Mouse (Mus musculus) erythroblast, adult 5-6 weeks (primary cell): ENCODE data around the gene Clk2. TPM values are rescaled to one million over a fixed set of nuclear protein-coding genes. Genes with fewer than 3 reads are reported as not detected.

Source experiments
- ATAC-seq: replicated peaks from 2 replicates; pipeline ENCODE4 v1.8.0; 2016; ENCODE audit warnings: moderate number of reproducible peaks, mild to moderate bottlenecking, moderate TSS enrichment, inconsistent platforms; ENCODE audit not compliant: poor library complexity, low FRiP score, severe bottlenecking
- total RNA-seq, 2 experiments: library from RNA; stranded (forward) in 1 of 2; stranded (reverse) in 1 of 2; fragments of 150-400 nt in 1 of 2; fragments of 200-764, 138-1000 nt in 1 of 2; gene quantifications; 2 replicates each; pipeline versions ENCODE4 v1.2.3 to v1.2.4; 2015 to 2017; ENCODE audit warnings: low replicate concordance in 2 of 2

Clk2 gene
- total RNA-seq, 2 experiments from 2014 or later: 24.4 to 37.9 TPM

GRCm38 (mm10) chr3:89183959-89184315 lies 19.3 kb downstream of the Clk2 start:
- ATAC-seq: no peak

DNA sequence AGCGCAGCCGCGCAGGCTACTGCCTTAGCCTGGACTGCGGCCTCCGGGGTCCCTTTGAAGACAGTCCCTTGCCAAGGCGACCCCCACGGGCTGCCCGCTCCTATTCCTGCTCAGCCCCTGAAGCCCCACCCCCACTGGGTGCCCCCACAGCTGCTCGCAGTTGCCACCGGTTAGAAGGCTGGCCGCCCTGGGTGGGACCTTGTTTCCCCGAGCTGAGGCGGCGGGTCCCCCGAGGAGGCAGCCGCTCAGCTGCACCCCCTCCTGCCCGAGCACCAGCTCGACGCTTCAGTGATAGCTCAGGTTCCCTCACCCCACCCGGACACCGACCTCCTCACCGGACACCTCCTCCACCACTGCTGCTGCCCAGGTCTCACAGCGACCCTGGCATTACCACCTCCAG lies 22.6 kb downstream of the Clk2 start:
- no peak for ATAC-seq

GRCm38 (mm10) chr3:89187690-89188477 lies 23.3 kb downstream of the Clk2 start:
- no peak for ATAC-seq

DNA sequence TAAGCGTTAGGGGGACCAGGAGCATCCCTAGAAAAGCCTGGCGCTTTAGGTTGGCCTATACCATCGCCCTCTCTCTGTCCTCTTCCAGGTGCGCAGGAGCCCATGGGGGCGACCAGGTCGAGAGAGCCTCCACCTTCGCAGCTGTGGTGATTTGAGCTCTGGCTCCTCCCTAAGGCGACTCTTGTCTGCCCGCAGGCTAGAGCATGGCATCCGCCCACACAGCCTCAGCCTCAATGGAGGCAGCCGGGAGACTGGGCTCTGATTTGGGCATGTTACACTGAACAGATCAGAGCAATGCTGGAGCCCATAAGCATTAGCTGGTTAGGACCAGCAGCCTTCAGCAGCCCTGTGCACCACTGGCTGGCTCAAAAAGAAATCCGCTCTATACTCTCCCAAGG lies 23.9 kb downstream of the Clk2 start:
- no peak for ATAC-seq

DNA sequence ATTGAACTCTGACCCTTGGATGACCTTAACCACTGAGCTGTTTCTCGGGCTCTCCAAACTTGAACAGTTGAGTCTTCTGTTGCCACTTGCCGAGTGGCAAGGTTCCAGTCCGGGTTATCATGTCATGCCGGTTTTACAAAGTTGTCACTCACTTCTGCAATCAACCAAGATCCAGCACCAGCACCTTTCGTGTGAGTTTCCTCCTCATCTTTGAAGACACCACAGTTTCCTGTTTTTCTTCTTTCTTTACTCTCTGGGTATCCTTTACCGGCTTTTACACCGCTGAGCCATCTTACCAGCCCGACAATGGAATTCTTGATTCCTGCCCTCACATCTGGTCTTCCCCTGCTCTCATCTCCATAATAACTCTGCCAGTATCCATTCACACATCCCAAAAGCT lies 25.8 kb downstream of the Clk2 start:
- no peak for ATAC-seq

DNA sequence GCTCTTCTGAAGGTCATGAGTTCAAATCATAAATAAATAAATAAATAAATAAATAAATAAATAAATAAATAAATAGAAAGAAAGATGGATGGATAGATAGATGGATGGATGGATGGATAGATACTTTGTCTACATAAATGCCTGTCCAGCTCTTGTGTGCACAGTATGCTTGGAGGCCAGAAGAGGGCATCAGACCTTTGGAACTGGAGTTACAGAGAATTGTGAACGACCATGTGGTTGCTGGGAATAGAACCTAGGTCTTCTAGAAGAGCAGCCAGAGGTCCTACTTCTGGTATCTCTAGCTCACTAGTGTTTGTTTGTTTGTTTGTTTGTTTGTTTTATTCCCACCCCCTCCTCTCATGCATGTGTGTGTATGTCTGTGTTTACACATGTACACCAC lies 28.8 kb downstream of the Clk2 start:
- ATAC-seq: no peak

GRCm38 (mm10) chr3:89193853-89194252 lies 29.3 kb downstream of the Clk2 start:
- no peak for ATAC-seq

DNA sequence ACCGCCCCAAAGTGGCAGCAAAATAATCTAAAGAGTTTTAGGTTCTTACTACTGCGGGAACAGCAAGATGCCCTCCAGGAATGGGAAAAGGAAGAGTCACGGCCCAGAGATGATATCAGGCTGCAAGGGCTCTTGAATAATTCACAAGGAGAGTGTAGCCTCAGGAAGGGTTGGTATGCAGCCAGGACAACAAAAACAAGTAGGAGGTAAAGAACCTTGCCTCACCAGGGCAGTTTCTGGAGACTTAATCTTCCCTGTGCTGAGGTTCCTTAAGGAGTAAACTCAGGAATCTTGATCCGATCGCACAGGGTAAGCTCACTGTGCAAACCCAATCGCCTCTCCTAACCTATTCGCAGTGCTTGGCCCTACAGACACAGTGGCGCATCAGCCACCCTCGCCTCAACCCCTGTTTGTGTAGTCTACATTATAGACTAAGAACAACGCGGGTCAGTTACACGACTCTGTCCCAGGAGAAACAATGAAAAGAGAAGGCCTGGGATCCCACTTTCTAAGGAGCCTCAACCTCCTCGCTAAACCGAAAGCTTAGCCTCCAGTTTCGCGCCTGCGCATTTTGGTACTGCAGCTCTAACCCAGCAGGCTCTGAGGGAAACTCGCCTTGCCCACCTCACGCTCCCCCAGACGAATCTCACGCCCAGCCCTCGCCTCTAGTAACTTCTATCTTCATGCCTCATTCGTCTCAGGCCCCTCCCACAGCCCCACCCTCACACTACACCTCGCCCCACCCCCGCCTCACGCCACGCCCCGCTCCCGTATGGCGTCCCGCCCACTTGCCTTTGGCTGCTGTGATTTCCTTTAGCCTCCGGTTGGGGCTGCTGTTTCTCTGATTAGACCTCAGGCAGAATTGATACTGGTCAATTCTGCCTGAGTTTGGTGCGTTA lies 31.6 kb downstream of the Clk2 start:
- ATAC-seq: peak; percentile 95

DNA sequence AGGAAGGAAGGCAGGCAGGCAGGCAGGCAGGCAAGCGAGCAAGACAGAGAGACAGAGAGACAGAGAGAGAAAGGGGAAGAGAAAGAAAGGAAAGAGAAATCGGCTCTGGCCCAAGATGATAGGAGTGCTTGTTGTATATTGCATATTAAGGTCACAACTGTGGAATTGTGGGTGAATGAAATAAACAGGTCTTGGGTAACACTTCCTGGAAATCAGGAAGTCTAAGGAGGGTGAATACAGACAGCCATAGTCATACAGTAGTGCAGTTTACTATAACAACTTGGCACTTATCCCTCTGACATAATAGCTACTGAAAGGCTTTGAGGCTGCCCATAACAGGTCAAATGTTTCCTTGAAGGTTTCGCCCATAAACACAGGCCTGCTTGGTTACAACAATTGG lies 35.2 kb downstream of the Clk2 start:
- ATAC-seq: no peak

DNA sequence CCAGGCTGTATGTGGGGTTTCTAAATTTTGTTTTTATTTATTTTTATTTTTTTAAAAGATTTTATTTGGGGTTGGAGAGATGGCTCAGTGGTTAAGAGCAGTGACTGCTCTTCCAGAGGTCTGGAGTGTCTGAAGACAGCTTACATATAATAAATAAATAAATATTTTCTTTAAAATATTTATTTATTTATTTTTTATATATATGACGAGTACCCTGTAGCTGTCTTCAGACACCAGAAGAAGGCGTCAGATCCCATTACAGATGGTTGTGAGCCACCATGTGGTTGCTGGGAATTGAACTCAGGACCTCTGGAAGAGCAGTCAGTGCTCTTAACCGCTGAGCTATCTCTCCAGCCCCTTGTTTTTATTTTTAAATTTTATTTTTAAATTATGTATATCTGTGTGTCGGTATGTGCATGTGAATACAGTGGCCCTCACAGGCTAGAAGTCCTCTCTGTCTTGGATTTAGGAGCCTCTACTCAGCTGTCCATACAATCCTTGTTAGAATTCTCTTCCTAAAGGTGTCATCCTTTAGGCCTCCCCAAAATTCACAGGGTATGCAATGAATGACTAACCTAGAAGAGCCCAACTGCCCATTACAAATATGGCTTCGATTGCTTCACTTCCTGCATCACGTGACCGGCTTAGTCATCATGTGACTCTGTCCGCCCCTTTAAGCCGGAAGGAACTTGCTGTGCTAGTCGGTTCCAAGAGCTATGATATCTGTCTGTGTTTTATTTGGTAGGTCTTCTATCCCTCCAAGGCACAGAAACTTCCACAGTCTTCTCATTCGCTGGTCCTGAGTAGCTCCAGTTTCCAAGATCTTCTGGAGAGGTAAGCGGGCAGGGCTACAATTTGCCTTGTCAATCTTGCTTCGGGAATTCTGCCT lies 37.9 kb downstream of the Clk2 start, which contains the start of gene Gba:
Gene Gba (plus strand): TSS at position 676 of the 889 bp plus-strand sequence.
- peak; percentile 89 for ATAC-seq

- peak; percentile 24; the same call in 1 of the 2 replicates for ATAC-seq
Measured at GRCm38 (mm10) chr3:89203142-89203514, 38.5 kb downstream of the Clk2 start.

DNA sequence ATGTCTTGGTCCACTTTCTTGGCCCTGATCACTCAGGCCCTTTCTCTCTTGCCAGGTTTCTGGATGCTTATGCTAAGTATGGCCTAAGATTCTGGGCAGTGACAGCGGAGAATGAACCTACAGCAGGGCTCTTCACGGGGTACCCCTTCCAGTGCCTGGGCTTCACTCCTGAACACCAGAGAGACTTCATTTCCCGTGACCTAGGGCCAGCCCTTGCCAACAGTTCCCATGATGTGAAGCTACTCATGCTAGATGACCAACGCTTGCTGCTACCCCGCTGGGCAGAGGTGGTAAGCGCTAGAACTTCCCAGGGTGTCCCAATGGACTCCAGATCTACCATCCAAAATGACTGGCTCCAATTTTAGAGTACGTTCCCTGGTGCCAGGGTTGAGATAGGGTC lies 41.5 kb downstream of the Clk2 start:
- no peak for ATAC-seq

DNA sequence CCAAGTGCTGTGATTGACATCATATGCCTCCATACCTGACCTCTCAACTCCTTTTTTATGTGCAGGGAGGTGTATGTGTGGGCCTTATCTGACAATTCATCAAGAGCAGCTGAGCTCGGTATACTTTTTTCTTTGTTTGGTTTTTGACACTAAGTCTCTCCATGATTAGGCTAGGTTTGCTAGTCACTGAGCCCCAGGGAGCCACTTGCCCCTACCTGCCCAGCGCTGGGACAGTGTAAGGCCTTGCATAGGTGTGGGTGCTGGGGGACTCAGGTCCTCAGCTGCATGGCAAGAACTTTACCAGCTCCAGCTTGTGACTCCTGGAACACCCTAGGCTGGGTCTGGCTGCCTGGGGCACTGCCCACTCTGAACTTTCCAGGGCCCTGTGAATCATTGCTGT lies 42.1 kb downstream of the Clk2 start:
- ATAC-seq: no peak

GRCm38 (mm10) chr3:89208075-89208657 lies 43.6 kb downstream of the Clk2 start:
- no peak for ATAC-seq

GRCm38 (mm10) chr3:89208736-89209135 lies 44.1 kb downstream of the Clk2 start:
- ATAC-seq: no peak

DNA sequence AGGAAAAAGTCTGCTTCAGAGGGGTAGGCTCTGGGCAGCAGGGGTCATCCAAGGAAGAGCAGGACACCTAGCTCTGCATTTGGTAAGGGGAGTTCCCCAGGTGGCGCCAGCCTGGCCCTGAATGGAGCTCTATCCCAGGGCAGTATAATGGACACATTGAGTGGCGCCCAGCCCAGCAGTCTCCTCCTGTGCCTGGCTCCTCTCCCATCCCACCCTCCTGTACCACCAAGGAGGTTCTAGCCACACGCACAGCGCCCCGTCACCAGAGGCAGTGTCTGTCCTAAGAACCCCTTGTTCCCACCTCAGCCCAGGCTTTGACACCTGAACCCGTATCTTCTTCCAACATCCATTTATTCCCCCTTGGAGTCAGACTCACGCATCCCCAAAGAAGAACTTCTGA lies 45.1 kb downstream of the Clk2 start:
- ATAC-seq: no peak

DNA sequence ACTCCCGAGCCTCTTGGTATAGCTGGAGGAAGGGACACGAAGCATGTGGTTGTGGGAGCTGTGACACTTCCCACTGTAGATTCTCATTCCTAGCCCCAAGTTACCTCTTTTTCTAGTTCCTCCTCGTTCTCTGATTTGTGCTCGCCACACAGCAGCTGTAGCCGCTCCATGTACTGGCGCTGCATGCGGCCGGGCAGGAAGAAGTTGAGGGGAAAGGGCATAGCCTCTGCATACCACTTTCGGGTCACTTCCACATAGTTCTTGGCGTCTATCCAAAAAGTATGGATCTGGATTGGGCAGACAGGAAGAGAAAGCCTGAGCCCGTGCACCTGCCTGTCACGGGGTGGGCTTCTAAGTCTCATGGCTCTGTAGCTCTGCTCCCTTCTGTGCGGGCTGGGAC lies 45.6 kb downstream of the Clk2 start:
- ATAC-seq: no peak

GRCm38 (mm10) chr3:89210731-89211130 lies 46.1 kb downstream of the Clk2 start:
- no peak for ATAC-seq

- peak; percentile 90 for ATAC-seq
Measured at GRCm38 (mm10) chr3:89213803-89214530, 49.4 kb downstream of the Clk2 start.
